Mouse (Mus musculus) CH12.LX (cell line): Measurements from ENCODE around the gene Mavs. TPM values are rescaled to one million over a fixed set of nuclear protein-coding genes. Genes with fewer than 3 reads are reported as not detected.

Experiments
- DNase-seq: peaks from one replicate; pipeline ENCODE4 v3.0.0-alpha.2; 2013; ENCODE audit errors: extremely low read depth
- H3K27ac ChIP-seq: 2 replicates; pipeline ENCODE4 v1.5.1; 2012; ENCODE audit warnings: low read depth, mild to moderate bottlenecking, control low read depth, moderate library complexity; ENCODE audit not compliant: insufficient read depth
- H3K27me3 ChIP-seq: replicated peaks from 2 replicates; pipeline ENCODE3; 2012; ENCODE audit warnings: inconsistent platforms
- H3K36me3 ChIP-seq, 2 experiments: replicated peaks in 1 of 2; 2 replicates each; pipeline versions ENCODE3 to v1.6.1; 2012; ENCODE audit warnings: inconsistent platforms in 1 of 2, low read length in 1 of 2, mild to moderate bottlenecking in 1 of 2, mixed read lengths in 1 of 2, moderate library complexity in 1 of 2; ENCODE audit not compliant: control insufficient read depth in 1 of 2, insufficient read depth in 1 of 2
- H3K4me1 ChIP-seq, 2 experiments: 2 replicates each; pipeline ENCODE4 v1.6.1; 2012; ENCODE audit warnings: inconsistent platforms in 1 of 2, moderate library complexity in 1 of 2; ENCODE audit not compliant: insufficient read depth in 2 of 2, control insufficient read depth in 1 of 2
- H3K4me2 ChIP-seq: 2 replicates; pipeline ENCODE4 v1.6.1; 2012; ENCODE audit warnings: low read depth, mild to moderate bottlenecking, control low read depth; ENCODE audit not compliant: poor library complexity, insufficient read depth, severe bottlenecking
- H3K4me3 ChIP-seq, 3 experiments: fragments of 150-350 bp in 1 of 3; sonication (generic) in 1 of 3; replicated peaks in 1 of 3; 2 replicates each; pipeline versions ENCODE3 to v1.5.1; 2011 to 2012; ENCODE audit warnings: low read depth in 2 of 3, low read length in 2 of 3, mild to moderate bottlenecking in 2 of 3, moderate library complexity in 2 of 3, control low read depth in 1 of 3, improper control_type of control experiment in 1 of 3, inconsistent platforms in 1 of 3, mixed read lengths in 1 of 3; ENCODE audit not compliant: poor library complexity in 1 of 3
- H3K79me2 ChIP-seq: replicated peaks from 2 replicates; pipeline ENCODE4 v1.6.1; 2012; ENCODE audit warnings: mild to moderate bottlenecking, moderate library complexity; ENCODE audit not compliant: control insufficient read depth, poor library complexity, insufficient read depth, severe bottlenecking; ENCODE audit errors: extremely low read depth
- H3K9ac ChIP-seq: 2 replicates; pipeline ENCODE4 v1.6.1; 2012; ENCODE audit warnings: low read depth, mild to moderate bottlenecking, control low read depth, moderate library complexity; ENCODE audit not compliant: insufficient read depth
- H3K9me3 ChIP-seq: replicated peaks from 2 replicates; pipeline ENCODE3; 2012; ENCODE audit warnings: low read length, inconsistent platforms, mixed read lengths
- BHLHE40 ChIP-seq: IDR thresholded peaks from 2 replicates; pipeline ENCODE4 v1.6.1; 2011; ENCODE audit warnings: mild to moderate bottlenecking, low read depth, low read length, improper control_type of control experiment
- CHD2 ChIP-seq: IDR thresholded peaks from 2 replicates; pipeline ENCODE4 v1.6.1; 2011; ENCODE audit warnings: low read length, improper control_type of control experiment
- E2F4 ChIP-seq: IDR thresholded peaks from 2 replicates; pipeline ENCODE4 v1.6.1; 2011; ENCODE audit warnings: low read depth, low read length, improper control_type of control experiment; ENCODE audit not compliant: insufficient replicate concordance
- ETS1 ChIP-seq: conservative IDR thresholded peaks from 2 replicates; pipeline ENCODE4 v1.6.1; 2012; ENCODE audit warnings: low read depth, mild to moderate bottlenecking, inconsistent platforms, low read length, improper control_type of control experiment, moderate library complexity
- HCFC1 ChIP-seq: IDR thresholded peaks from 2 replicates; pipeline ENCODE4 v1.6.1; 2012; ENCODE audit warnings: low read depth, mild to moderate bottlenecking, inconsistent platforms, low read length, improper control_type of control experiment
- JUN ChIP-seq: IDR thresholded peaks from 2 replicates; pipeline ENCODE4 v1.6.1; 2011; ENCODE audit warnings: low read depth, mild to moderate bottlenecking, low read length, improper control_type of control experiment, moderate library complexity; ENCODE audit not compliant: insufficient read depth
- JUND ChIP-seq: conservative IDR thresholded peaks from 2 replicates; pipeline ENCODE4 v1.6.1; 2011; ENCODE audit warnings: low read depth, low read length, improper control_type of control experiment
- MAX ChIP-seq: IDR thresholded peaks from 2 replicates; pipeline ENCODE4 v1.6.1; 2011; ENCODE audit warnings: low read length, improper control_type of control experiment
- MAZ ChIP-seq: IDR thresholded peaks from 2 replicates; pipeline ENCODE4 v1.6.1; 2012; ENCODE audit warnings: low read depth, mild to moderate bottlenecking, inconsistent platforms, low read length, improper control_type of control experiment, moderate library complexity
- MXI1 ChIP-seq: IDR thresholded peaks from 2 replicates; pipeline ENCODE4 v1.6.1; 2011; ENCODE audit warnings: mild to moderate bottlenecking, low read depth, low read length, improper control_type of control experiment
- MYC ChIP-seq: IDR thresholded peaks from 2 replicates; pipeline ENCODE4 v1.6.1; 2011; ENCODE audit warnings: low read depth, mild to moderate bottlenecking, improper control_type of control experiment, low read length
- NRF1 ChIP-seq: IDR thresholded peaks from 2 replicates; pipeline ENCODE4 v1.6.1; 2014; ENCODE audit warnings: low read depth, mild to moderate bottlenecking, inconsistent platforms, low read length, improper control_type of control experiment, moderate library complexity
- POLR2A ChIP-seq: IDR thresholded peaks from 2 replicates; pipeline ENCODE4 v1.6.1; 2011; ENCODE audit warnings: low read depth, mild to moderate bottlenecking, improper control_type of control experiment, low read length
- POLR2AphosphoS2 ChIP-seq: IDR thresholded peaks from 2 replicates; pipeline ENCODE4 v1.6.1; 2011; ENCODE audit warnings: low read depth, low read length, improper control_type of control experiment
- RAD21 ChIP-seq: IDR thresholded peaks from 2 replicates; pipeline ENCODE4 v1.6.1; 2011; ENCODE audit warnings: low read depth, mild to moderate bottlenecking, low read length, improper control_type of control experiment, moderate library complexity
- RCOR1 ChIP-seq: conservative IDR thresholded peaks from 2 replicates; pipeline ENCODE4 v1.6.1; 2012; ENCODE audit warnings: low read depth, mild to moderate bottlenecking, inconsistent platforms, low read length, improper control_type of control experiment
- SIN3A ChIP-seq: IDR thresholded peaks from 2 replicates; pipeline ENCODE4 v1.6.1; 2012; ENCODE audit warnings: low read length, improper control_type of control experiment, inconsistent platforms
- TBP ChIP-seq: conservative IDR thresholded peaks from 2 replicates; pipeline ENCODE4 v1.6.1; 2011; ENCODE audit warnings: low read depth, low read length, improper control_type of control experiment
- USF1 ChIP-seq: IDR thresholded peaks from 2 replicates; pipeline ENCODE4 v1.6.1; 2014; ENCODE audit warnings: low read depth, mild to moderate bottlenecking, inconsistent platforms, low read length, improper control_type of control experiment
- USF2 ChIP-seq: conservative IDR thresholded peaks from 2 replicates; pipeline ENCODE4 v1.6.1; 2011; ENCODE audit warnings: low read depth, low read length, improper control_type of control experiment
- ZC3H11A ChIP-seq: IDR thresholded peaks from 2 replicates; pipeline ENCODE4 v1.6.1; 2012; ENCODE audit warnings: low read depth, mild to moderate bottlenecking, inconsistent platforms, low read length, improper control_type of control experiment
- dilution Hi-C: fragments of 300-500 bp; cut with MboI; formaldehyde crosslinking; loops from 2 replicates; pipeline ENCODE4 v1.14.3; 2020; ENCODE audit warnings: low sequenced_read_pairs; ENCODE audit not compliant: extremely low pct_unique_long_range_greater_than_20kb, extremely low pct_ligation_motif_present
- in situ Hi-C: fragments of 300-500 bp; cut with MboI; formaldehyde crosslinking; loops from 3 replicates; pipeline ENCODE4 v1.14.3; 2019; ENCODE audit warnings: low sequenced_read_pairs, low pct_ligation_motif_present, low pct_unique_long_range_greater_than_20kb, mixed read lengths
- polyA plus RNA-seq: library from polyadenylated mRNA; unstranded; fragments of >175 nt; gene quantifications from 2 replicates; pipeline ENCODE4 v1.2.1, GENCODE M21; 2012; ENCODE audit warnings: low read depth; ENCODE audit not compliant: insufficient read length
- total RNA-seq, 2 experiments: library from RNA; depleted of rRNA; stranded (reverse); fragments of 300-350 nt in 1 of 2; fragments of >200 nt in 1 of 2; gene quantifications; 2 replicates each; pipeline ENCODE4 v1.2.3; 2012 to 2014

The Mavs gene
- total and polyA plus RNA-seq, 3 experiments, result 18.5 to 34.5 (median 25.6) TPM

- H3K9me3 ChIP-seq, result peaks cover 18% of the 10 kb centered on the region
- TF ChIP-seq SIN3A (no peak), ZC3H11A (no peak), RCOR1 (no peak), TBP (no peak), USF1 (no peak), MXI1 (no peak), POLR2A (no peak), JUND (no peak), USF2 (no peak), CHD2 (no peak), E2F4 (no peak), JUN (no peak), MAZ (no peak), NRF1 (no peak), POLR2AphosphoS2 (no peak), MAX (no peak), HCFC1 (no peak)
- TF ChIP-seq, all 38 proteins: peak for 0
Observed at GRCm38 (mm10) chr2:131204410-131204981, 29.4 kb upstream of the Mavs start.

GRCm38 (mm10) chr2:131205521-131206182 is 28.2 kb upstream of the Mavs start:
- Histone ChIP-seq H3K4me3 (no peak overlapping the region), H3K27me3 (no peaks in the 10 kb centered on the region), H3K79me2 (no peaks in the 10 kb centered on the region), H3K9me3 (peaks cover 8% of the 10 kb centered on the region), H3K27ac (no peak overlapping the region), H3K9ac (no peak overlapping the region), H3K36me3 (peaks cover 0 to 9% of the 10 kb centered on the region in 2 experiments), H3K4me1 (peaks cover 9 to 17% of the 10 kb centered on the region in 2 experiments), H3K4me2 (no peak overlapping the region)
- dilution Hi-C loops, result no loop called here
- no peak for DNase-seq
- TF ChIP-seq MAX (no peak), ETS1 (no peak), RAD21 (no peak), BHLHE40 (no peak), MYC (no peak), E2F4 (no peak), JUND (no peak), RCOR1 (no peak), HCFC1 (no peak)
- in situ Hi-C loops, result no loop called here

More at GRCm38 (mm10) chr2:131204410-131204981, 29.4 kb upstream of the Mavs start:
- peaks cover 9 to 15% of the 10 kb centered on the region in 2 experiments for H3K4me1 ChIP-seq
- dilution Hi-C loops, result no loop called here
- no peak overlapping the region for H3K27ac ChIP-seq
- H3K27me3 ChIP-seq, result no peaks in the 10 kb centered on the region
- no peak overlapping the region for H3K9ac ChIP-seq
- H3K79me2 ChIP-seq, result no peaks in the 10 kb centered on the region
- H3K4me3 ChIP-seq, result no peak overlapping the region
- no peak overlapping the region for H3K4me2 ChIP-seq
- DNase-seq, result no peak
- in situ Hi-C loops, result no loop called here
- peaks cover 2 to 17% of the 10 kb centered on the region in 2 experiments for H3K36me3 ChIP-seq
